Mouse (Mus musculus): Measurements from ENCODE around the gene Kctd2. TPM values are rescaled to one million over a fixed set of nuclear protein-coding genes. Genes with fewer than 3 reads are reported as not detected.
"Not testable (repeated sequence)": the region's sequence is repeated elsewhere in the genome, so short reads cannot be mapped to it uniquely, and the experiment has no call there.

Gene Kctd2
- polyA plus RNA-seq, 1 experiment from 2014 or later, result 28.8 TPM

- ATAC-seq (ENCODE audit: low read depth), result no peak
- Histone ChIP-seq H3K4me1 (ENCODE audit: control insufficient read depth, insufficient read depth, low read length) (no peaks in the 10 kb centered on the region), H3K4me3 (ENCODE audit: low read depth, low read length) (no peak overlapping the region), H3K9ac (replicated peaks; ENCODE audit: low read depth, low read length) (no peak overlapping the region), H3K4me2 (ENCODE audit: low read depth, low read length) (no peak overlapping the region), H3K27me3 (ENCODE audit: control insufficient read depth, insufficient read depth, low read length) (no peaks in the 10 kb centered on the region), H3K9me3 (ENCODE audit: control insufficient read depth, low read length) (no peaks in the 10 kb centered on the region), H3K27ac (ENCODE audit: low read depth, low read length) (no peak overlapping the region), H3K36me3 (ENCODE audit: control insufficient read depth, insufficient read depth, low read length) (no peaks in the 10 kb centered on the region)
- WGBS, result 94% methylated on average over 8 of the region's 8 CpGs
Observed at GRCm38 (mm10) chr11:115464851-115465250, 44.9 kb downstream of the Kctd2 start.

- Histone ChIP-seq H3K27me3 (ENCODE audit: control insufficient read depth, insufficient read depth, low read length) (no peaks in the 10 kb centered on the region), H3K4me1 (ENCODE audit: control insufficient read depth, insufficient read depth, low read length) (no peaks in the 10 kb centered on the region), H3K27ac (ENCODE audit: low read depth, low read length) (no peak overlapping the region), H3K9me3 (ENCODE audit: control insufficient read depth, low read length) (no peaks in the 10 kb centered on the region), H3K4me3 (ENCODE audit: low read depth, low read length) (no peak overlapping the region), H3K36me3 (ENCODE audit: control insufficient read depth, insufficient read depth, low read length) (no peaks in the 10 kb centered on the region), H3K9ac (replicated peaks; ENCODE audit: low read depth, low read length) (no peak overlapping the region), H3K4me2 (ENCODE audit: low read depth, low read length) (no peak overlapping the region)
- ATAC-seq (ENCODE audit: low read depth), result no peak
- WGBS, result 56% methylated on average over 4 of the region's 4 CpGs
Observed at GRCm38 (mm10) chr11:115467217-115467618, 47.3 kb downstream of the Kctd2 start.

GRCm38 (mm10) chr11:115472183-115472582 is 52.3 kb downstream of the Kctd2 start:
- no peak overlapping the region for H3K27ac ChIP-seq (ENCODE audit: low read depth, low read length)
- H3K4me3 ChIP-seq (ENCODE audit: low read depth, low read length), result no peak overlapping the region
- H3K36me3 ChIP-seq (ENCODE audit: control insufficient read depth, insufficient read depth, low read length), result no peaks in the 10 kb centered on the region
- no peaks in the 10 kb centered on the region for H3K9me3 ChIP-seq (ENCODE audit: control insufficient read depth, low read length)
- peaks cover 17% of the 10 kb centered on the region for H3K4me1 ChIP-seq (ENCODE audit: control insufficient read depth, insufficient read depth, low read length)
- no peaks in the 10 kb centered on the region for H3K27me3 ChIP-seq (ENCODE audit: control insufficient read depth, insufficient read depth, low read length)
- WGBS, result 85% methylated on average over 7 of the region's 7 CpGs
- no peak overlapping the region for H3K4me2 ChIP-seq (ENCODE audit: low read depth, low read length)
- ATAC-seq (ENCODE audit: low read depth), result no peak
- no peak overlapping the region for H3K9ac ChIP-seq (replicated peaks; ENCODE audit: low read depth, low read length)

GRCm38 (mm10) chr11:115473626-115474275 is 53.8 kb downstream of the Kctd2 start:
- H3K36me3 ChIP-seq (ENCODE audit: control insufficient read depth, insufficient read depth, low read length), result no peaks in the 10 kb centered on the region
- ATAC-seq (ENCODE audit: low read depth), result no peak
- H3K4me2 ChIP-seq (ENCODE audit: low read depth, low read length), result no peak overlapping the region
- WGBS, result 18% methylated on average over 15 of the region's 15 CpGs
- no peak overlapping the region for H3K9ac ChIP-seq (replicated peaks; ENCODE audit: low read depth, low read length)
- no peak overlapping the region for H3K27ac ChIP-seq (ENCODE audit: low read depth, low read length)
- H3K4me1 ChIP-seq (ENCODE audit: control insufficient read depth, insufficient read depth, low read length), result peaks cover 17% of the 10 kb centered on the region
- no peak overlapping the region for H3K4me3 ChIP-seq (ENCODE audit: low read depth, low read length)
- no peaks in the 10 kb centered on the region for H3K9me3 ChIP-seq (ENCODE audit: control insufficient read depth, low read length)
- no peaks in the 10 kb centered on the region for H3K27me3 ChIP-seq (ENCODE audit: control insufficient read depth, insufficient read depth, low read length)

- no peaks in the 10 kb centered on the region for H3K36me3 ChIP-seq (ENCODE audit: control insufficient read depth, insufficient read depth, low read length)
- H3K4me3 ChIP-seq (ENCODE audit: low read depth, low read length), result peak within 1 kb of the TSS; percentile 82
- H3K27ac ChIP-seq (ENCODE audit: low read depth, low read length), result peak within 1 kb of the TSS; percentile 82
- no peaks in the 10 kb centered on the region for H3K9me3 ChIP-seq (ENCODE audit: control insufficient read depth, low read length)
- WGBS, result under 1% methylated on average over 26 of the region's 26 CpGs
- H3K9ac ChIP-seq (replicated peaks; ENCODE audit: low read depth, low read length), result peak within 1 kb of the TSS; percentile 72
- peak; percentile 96 for ATAC-seq (ENCODE audit: low read depth)
- H3K4me1 ChIP-seq (ENCODE audit: control insufficient read depth, insufficient read depth, low read length), result peaks cover 17% of the 10 kb centered on the region
- H3K27me3 ChIP-seq (ENCODE audit: control insufficient read depth, insufficient read depth, low read length), result no peaks in the 10 kb centered on the region
- H3K4me2 ChIP-seq (ENCODE audit: low read depth, low read length), result peak within 1 kb of the TSS; percentile 98
Observed at GRCm38 (mm10) chr11:115475025-115475757, 55.3 kb downstream of the Kctd2 start, which contains the start of gene Armc7. Armc7 (plus strand) TSS chr11:115475667.

- H3K4me2 ChIP-seq (ENCODE audit: low read depth, low read length), result peak overlapping the region; percentile 98
- no peaks in the 10 kb centered on the region for H3K9me3 ChIP-seq (ENCODE audit: control insufficient read depth, low read length)
- H3K36me3 ChIP-seq (ENCODE audit: control insufficient read depth, insufficient read depth, low read length), result no peaks in the 10 kb centered on the region
- H3K27me3 ChIP-seq (ENCODE audit: control insufficient read depth, insufficient read depth, low read length), result no peaks in the 10 kb centered on the region
- H3K9ac ChIP-seq (replicated peaks; ENCODE audit: low read depth, low read length), result peak overlapping the region; percentile 72
- WGBS, result 8% methylated on average over 28 of the region's 28 CpGs
- H3K4me1 ChIP-seq (ENCODE audit: control insufficient read depth, insufficient read depth, low read length), result peaks cover 17% of the 10 kb centered on the region
- ATAC-seq (ENCODE audit: low read depth), result no peak; the same call in 1 of the 2 replicates
- H3K4me3 ChIP-seq (ENCODE audit: low read depth, low read length), result peak overlapping the region; percentile 82
- H3K27ac ChIP-seq (ENCODE audit: low read depth, low read length), result no peak overlapping the region; the same call in 1 of the 2 replicates
Observed at GRCm38 (mm10) chr11:115475758-115476237, 55.9 kb downstream of the Kctd2 start.

- Histone ChIP-seq H3K4me1 (ENCODE audit: control insufficient read depth, insufficient read depth, low read length) (peaks cover 17% of the 10 kb centered on the region), H3K4me2 (ENCODE audit: low read depth, low read length) (peak overlapping the region; percentile 98)
- H3K36me3 ChIP-seq (ENCODE audit: control insufficient read depth, insufficient read depth, low read length); H3K27me3 ChIP-seq (ENCODE audit: control insufficient read depth, insufficient read depth, low read length); H3K9me3 ChIP-seq (ENCODE audit: control insufficient read depth, low read length); H3K4me3 ChIP-seq (ENCODE audit: low read depth, low read length); H3K27ac ChIP-seq (ENCODE audit: low read depth, low read length); ATAC-seq (ENCODE audit: low read depth); H3K9ac ChIP-seq (replicated peaks; ENCODE audit: low read depth, low read length): not testable (repeated sequence)
- WGBS, result 82% methylated on average over 4 of the region's 4 CpGs
Observed at GRCm38 (mm10) chr11:115476630-115477029, 56.7 kb downstream of the Kctd2 start.

GRCm38 (mm10) chr11:115477388-115477787 is 57.5 kb downstream of the Kctd2 start:
- not testable (repeated sequence) for H3K4me2 ChIP-seq (ENCODE audit: low read depth, low read length); H3K9ac ChIP-seq (replicated peaks; ENCODE audit: low read depth, low read length)

GRCm38 (mm10) chr11:115478296-115478938 is 58.5 kb downstream of the Kctd2 start:
- WGBS, result 86% methylated on average over 9 of the region's 9 CpGs
- Histone ChIP-seq H3K27ac (ENCODE audit: low read depth, low read length) (no peak overlapping the region), H3K4me1 (ENCODE audit: control insufficient read depth, insufficient read depth, low read length) (peaks cover 17% of the 10 kb centered on the region), H3K4me2 (ENCODE audit: low read depth, low read length) (no peak overlapping the region), H3K4me3 (ENCODE audit: low read depth, low read length) (no peak overlapping the region), H3K9ac (replicated peaks; ENCODE audit: low read depth, low read length) (no peak overlapping the region), H3K36me3 (ENCODE audit: control insufficient read depth, insufficient read depth, low read length) (no peaks in the 10 kb centered on the region), H3K9me3 (ENCODE audit: control insufficient read depth, low read length) (no peaks in the 10 kb centered on the region), H3K27me3 (ENCODE audit: control insufficient read depth, insufficient read depth, low read length) (no peaks in the 10 kb centered on the region)
- ATAC-seq (ENCODE audit: low read depth), result no peak

More at GRCm38 (mm10) chr11:115477388-115477787, 57.5 kb downstream of the Kctd2 start:
- not testable (repeated sequence) for H3K4me3 ChIP-seq (ENCODE audit: low read depth, low read length); ATAC-seq (ENCODE audit: low read depth); H3K36me3 ChIP-seq (ENCODE audit: control insufficient read depth, insufficient read depth, low read length); H3K27ac ChIP-seq (ENCODE audit: low read depth, low read length); H3K9me3 ChIP-seq (ENCODE audit: control insufficient read depth, low read length); H3K27me3 ChIP-seq (ENCODE audit: control insufficient read depth, insufficient read depth, low read length)
- 82% methylated on average over 7 of the region's 7 CpGs for WGBS
- H3K4me1 ChIP-seq (ENCODE audit: control insufficient read depth, insufficient read depth, low read length), result peaks cover 17% of the 10 kb centered on the region

All from neural tube, embryonic 14.5 days (tissue).